Mouse (Mus musculus) hindbrain, embryonic 12.5 days (tissue): ENCODE results near the gene Tnfrsf22. TPM values are rescaled to one million over a fixed set of nuclear protein-coding genes. Genes with fewer than 3 reads are reported as not detected.

ENCODE experiments used
- ATAC-seq: fragments of 200-750 bp; cut with Nextera tagmentation; 2 replicates; pipeline ENCODE4 v1.8.0; 2017; ENCODE audit warnings: moderate TSS enrichment; ENCODE audit not compliant: low FRiP score
- H3K27ac ChIP-seq: fragments of 300-500 bp; sonication (generic); 2 replicates; pipeline ENCODE4 v1.5.1; 2016; ENCODE audit warnings: mild to moderate bottlenecking
- H3K27me3 ChIP-seq: fragments of 300-500 bp; sonication (generic); 2 replicates; pipeline ENCODE4 v1.6.1; 2016; ENCODE audit warnings: mild to moderate bottlenecking
- H3K36me3 ChIP-seq: fragments of 300-500 bp; sonication (generic); 2 replicates; pipeline ENCODE4 v1.6.1; 2016; ENCODE audit warnings: mild to moderate bottlenecking
- H3K4me1 ChIP-seq: fragments of 300-500 bp; sonication (generic); 2 replicates; pipeline ENCODE4 v1.6.1; 2016
- H3K4me2 ChIP-seq: fragments of 300-500 bp; sonication (generic); replicated peaks from 2 replicates; pipeline ENCODE4 v1.6.1; 2016; ENCODE audit warnings: mild to moderate bottlenecking
- H3K4me3 ChIP-seq: fragments of 300-500 bp; sonication (generic); 2 replicates; pipeline ENCODE4 v1.5.1; 2016; ENCODE audit warnings: mild to moderate bottlenecking
- H3K9ac ChIP-seq: fragments of 300-500 bp; sonication (generic); 2 replicates; pipeline ENCODE4 v1.6.1; 2016; ENCODE audit warnings: mild to moderate bottlenecking, moderate library complexity
- H3K9me3 ChIP-seq: fragments of 300-500 bp; sonication (generic); replicated peaks from 2 replicates; pipeline ENCODE4 v1.6.1; 2016; ENCODE audit warnings: mild to moderate bottlenecking
- WGBS: fragments of 180-500 bp; shearing (Covaris S2); methylation state at CpG from one replicate; pipeline ENCODE4 v1.1.7; 2016; 5-methylcytosine and 5-hydroxymethylcytosine counted together
- polyA plus RNA-seq: library from polyadenylated mRNA; unstranded; fragments of >200 nt; fragmentation: Nextera tagmentation; extraction: Ambion mirVana; gene quantifications from 2 replicates; pipeline ENCODE4 v1.2.1, GENCODE M21; 2016

Tnfrsf22 gene
- polyA plus RNA-seq, 1 experiment from 2014 or later: 8.3 TPM

DNA sequence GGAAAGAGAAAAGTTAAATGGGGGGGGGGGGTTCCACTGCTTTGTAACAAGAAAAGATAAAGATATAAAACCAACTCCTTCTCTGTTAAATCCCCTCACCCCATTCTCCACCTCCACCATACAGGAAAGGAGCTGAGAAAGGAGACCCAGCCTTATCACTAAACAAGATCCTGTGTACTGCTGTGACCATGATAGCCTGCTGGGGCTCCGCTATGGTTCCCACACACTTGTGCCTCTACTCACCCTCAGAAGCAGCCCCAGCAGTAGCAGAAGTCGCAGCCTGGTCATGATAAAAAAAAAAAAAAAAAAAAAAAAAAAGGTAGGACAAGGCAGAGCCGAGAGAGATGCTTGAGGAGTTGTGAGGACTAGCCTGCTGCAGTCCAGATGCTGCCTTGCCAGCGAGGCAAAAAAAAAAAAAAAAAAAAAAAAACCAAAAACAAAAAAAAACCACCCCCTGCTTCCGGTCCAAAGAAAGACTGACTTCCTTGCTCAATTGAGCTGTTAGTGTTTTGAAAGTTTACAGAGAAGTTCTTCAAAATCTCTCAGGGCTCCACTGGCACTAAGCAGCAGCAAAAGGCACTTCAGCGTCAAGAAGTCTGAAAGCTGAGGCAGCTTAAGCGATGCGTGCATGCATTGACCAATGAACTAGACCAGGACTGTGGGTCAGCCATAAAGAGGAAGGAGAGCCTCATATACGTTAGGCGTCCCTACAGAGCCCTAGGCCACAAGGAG, 21.7 kb downstream of the Tnfrsf22 start:
- H3K27me3 ChIP-seq: no peaks in the 10 kb centered on the region
- H3K27ac ChIP-seq: no peak overlapping the region
- H3K4me3 ChIP-seq: no peak overlapping the region
- no peak overlapping the region for H3K9ac ChIP-seq
- WGBS: 58% methylated on average over 10 of the region's 10 CpGs
- H3K9me3 ChIP-seq: no peaks in the 10 kb centered on the region
- no peaks in the 10 kb centered on the region for H3K4me1 ChIP-seq
- H3K36me3 ChIP-seq: no peaks in the 10 kb centered on the region
- H3K4me2 ChIP-seq: no peak overlapping the region
- no peak for ATAC-seq

DNA sequence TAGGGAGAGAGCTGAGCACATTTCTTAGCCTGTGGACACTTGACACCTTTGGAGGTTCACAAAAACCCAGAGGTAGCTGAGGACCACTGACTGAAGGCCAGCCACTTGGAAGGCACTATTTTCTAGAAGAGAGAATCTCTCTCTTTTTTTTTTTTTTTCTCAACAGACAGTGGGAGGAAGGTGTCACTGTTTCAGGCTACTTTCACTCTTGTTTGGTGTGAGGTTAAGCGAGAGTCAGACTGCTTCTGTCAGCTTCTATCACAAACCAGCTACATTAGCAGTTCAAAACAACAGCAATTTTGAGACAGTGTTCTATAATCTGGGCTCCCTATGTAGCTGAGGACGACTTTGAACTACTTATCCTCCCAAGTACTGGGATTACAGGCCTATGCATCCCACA, 23.3 kb downstream of the Tnfrsf22 start:
- H3K4me3 ChIP-seq: no peak overlapping the region
- H3K36me3 ChIP-seq: no peaks in the 10 kb centered on the region
- H3K27ac ChIP-seq: no peak overlapping the region
- WGBS: 75% methylated on average over 2 of the region's 2 CpGs
- H3K9ac ChIP-seq: no peak overlapping the region
- H3K4me2 ChIP-seq: no peak overlapping the region
- no peaks in the 10 kb centered on the region for H3K9me3 ChIP-seq
- no peaks in the 10 kb centered on the region for H3K4me1 ChIP-seq
- no peaks in the 10 kb centered on the region for H3K27me3 ChIP-seq
- no peak for ATAC-seq

- Histone ChIP-seq H3K27me3 (no peaks in the 10 kb centered on the region), H3K4me1 (no peaks in the 10 kb centered on the region), H3K4me2 (no peak overlapping the region), H3K9me3 (no peaks in the 10 kb centered on the region), H3K36me3 (no peaks in the 10 kb centered on the region), H3K4me3 (no peak overlapping the region), H3K27ac (no peak overlapping the region), H3K9ac (no peak overlapping the region)
- no peak for ATAC-seq
- 75% methylated on average over 5 of the region's 5 CpGs for WGBS
These were observed 24.3 kb downstream of the Tnfrsf22 start for GRCm38 (mm10) chr7:143625151-143625550.

DNA sequence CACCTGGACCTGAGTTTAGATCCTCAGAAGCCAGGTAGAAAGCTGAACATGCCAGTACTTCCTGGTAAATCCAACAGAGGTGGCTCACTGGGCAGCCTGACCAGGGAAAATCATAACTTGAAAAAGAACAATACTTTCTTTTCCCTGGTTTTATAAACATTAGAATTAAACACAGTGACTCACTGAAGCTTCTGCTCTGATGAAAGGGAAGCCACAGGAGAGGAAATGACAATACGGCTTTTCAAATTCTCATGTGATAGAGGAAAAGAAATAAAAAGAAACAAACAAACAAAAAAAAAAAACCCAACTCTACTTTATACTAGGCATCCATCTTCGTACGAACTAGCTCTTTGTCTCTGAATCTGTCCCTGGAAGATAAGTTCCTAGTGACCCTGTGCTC, 24.9 kb downstream of the Tnfrsf22 start:
- Histone ChIP-seq H3K4me3 (no peak overlapping the region), H3K36me3 (no peaks in the 10 kb centered on the region), H3K4me1 (no peaks in the 10 kb centered on the region), H3K27ac (no peak overlapping the region), H3K4me2 (no peak overlapping the region), H3K9ac (no peak overlapping the region), H3K9me3 (no peaks in the 10 kb centered on the region), H3K27me3 (no peaks in the 10 kb centered on the region)
- WGBS: 87% methylated on average over 3 of the region's 3 CpGs
- ATAC-seq: no peak

DNA sequence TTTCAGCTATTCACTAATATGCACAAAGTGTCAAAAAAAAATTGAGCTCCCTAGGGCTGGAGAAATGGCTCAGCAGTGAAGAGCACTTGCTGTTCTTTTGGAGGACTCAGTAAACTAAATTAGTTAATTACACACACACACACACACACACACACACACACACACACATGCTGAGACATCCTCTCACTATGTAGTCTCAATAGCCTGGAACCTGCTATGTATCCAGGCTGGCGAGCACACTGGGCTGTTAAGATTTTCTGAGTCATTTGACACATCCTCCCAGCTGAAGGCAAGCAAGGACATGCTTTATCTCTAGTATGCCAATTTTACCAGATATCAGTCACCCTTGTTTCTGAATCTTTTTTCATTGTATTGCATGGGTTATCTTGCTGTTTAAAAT, 28.5 kb downstream of the Tnfrsf22 start:
- ATAC-seq: no peak
- H3K9ac ChIP-seq: no peak overlapping the region
- no peaks in the 10 kb centered on the region for H3K9me3 ChIP-seq
- H3K27me3 ChIP-seq: no peaks in the 10 kb centered on the region
- no peak overlapping the region for H3K4me2 ChIP-seq
- H3K27ac ChIP-seq: no peak overlapping the region
- no peaks in the 10 kb centered on the region for H3K4me1 ChIP-seq
- WGBS: 71% methylated on average over 1 of the region's 1 CpGs
- H3K36me3 ChIP-seq: no peaks in the 10 kb centered on the region
- no peak overlapping the region for H3K4me3 ChIP-seq

- no peaks in the 10 kb centered on the region for H3K36me3 ChIP-seq
- H3K4me2 ChIP-seq: no peak overlapping the region
- H3K4me3 ChIP-seq: no peak overlapping the region
- H3K27me3 ChIP-seq: no peaks in the 10 kb centered on the region
- no peak overlapping the region for H3K9ac ChIP-seq
- 74% methylated on average over 9 of the region's 9 CpGs for WGBS
- no peak for ATAC-seq
- H3K9me3 ChIP-seq: no peaks in the 10 kb centered on the region
- no peaks in the 10 kb centered on the region for H3K4me1 ChIP-seq
- no peak overlapping the region for H3K27ac ChIP-seq
These were observed 34.9 kb downstream of the Tnfrsf22 start for GRCm38 (mm10) chr7:143614404-143615135.

DNA sequence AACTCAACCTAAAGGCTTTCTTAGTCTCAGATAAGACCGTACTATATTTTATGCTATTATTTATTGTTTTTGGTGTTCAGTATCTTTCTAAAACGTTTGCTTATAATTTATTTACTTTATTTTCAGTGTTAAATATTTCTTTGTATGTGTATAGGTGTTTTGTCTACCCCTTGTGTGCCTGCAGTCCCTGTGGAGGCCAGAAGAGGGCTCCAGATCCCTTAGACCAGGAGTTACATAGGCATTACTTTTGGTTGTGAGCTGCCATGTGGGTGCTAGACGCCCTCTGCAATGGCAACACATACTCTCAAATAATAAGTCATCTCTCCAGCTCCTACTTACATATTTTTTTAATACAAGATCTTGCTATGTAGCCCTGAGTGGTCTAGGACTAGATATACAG, 37.2 kb downstream of the Tnfrsf22 start:
- H3K27ac ChIP-seq: no peak overlapping the region
- H3K4me3 ChIP-seq: no peak overlapping the region
- H3K4me1 ChIP-seq: no peaks in the 10 kb centered on the region
- ATAC-seq: no peak
- H3K9me3 ChIP-seq: no peaks in the 10 kb centered on the region
- H3K27me3 ChIP-seq: no peaks in the 10 kb centered on the region
- H3K36me3 ChIP-seq: no peaks in the 10 kb centered on the region
- no peak overlapping the region for H3K4me2 ChIP-seq
- H3K9ac ChIP-seq: no peak overlapping the region
- WGBS: 55% methylated on average over 3 of the region's 3 CpGs

DNA sequence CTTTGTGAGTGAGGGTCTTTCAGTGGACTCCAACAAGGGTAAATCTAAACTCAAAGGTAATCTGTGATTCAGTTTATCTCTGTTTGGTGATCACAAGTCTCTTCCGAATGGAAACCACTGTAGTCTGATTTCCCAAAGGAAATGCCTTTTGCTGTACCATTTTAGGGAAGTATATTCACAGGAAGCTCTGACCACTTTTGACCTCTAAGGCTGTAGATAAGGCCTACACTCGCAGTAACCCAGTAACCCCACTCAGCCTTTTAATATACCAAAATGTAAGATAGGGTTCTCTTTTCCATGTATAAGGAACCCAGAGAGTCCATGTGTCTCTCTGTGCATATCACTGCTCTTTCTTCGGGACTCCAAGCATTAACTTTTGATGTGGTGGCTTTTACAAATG, 44.1 kb downstream of the Tnfrsf22 start:
- H3K9ac ChIP-seq: no peak overlapping the region
- no peaks in the 10 kb centered on the region for H3K4me1 ChIP-seq
- H3K27me3 ChIP-seq: no peaks in the 10 kb centered on the region
- no peaks in the 10 kb centered on the region for H3K9me3 ChIP-seq
- 88% methylated on average over 3 of the region's 3 CpGs for WGBS
- no peak overlapping the region for H3K4me2 ChIP-seq
- H3K27ac ChIP-seq: no peak overlapping the region
- no peak for ATAC-seq
- H3K36me3 ChIP-seq: no peaks in the 10 kb centered on the region
- no peak overlapping the region for H3K4me3 ChIP-seq

GRCm38 (mm10) chr7:143604889-143605288, 44.6 kb downstream of the Tnfrsf22 start:
- 72% methylated on average over 2 of the region's 2 CpGs for WGBS

GRCm38 (mm10) chr7:143601705-143602104, 47.8 kb downstream of the Tnfrsf22 start:
- 81% methylated on average over 2 of the region's 2 CpGs for WGBS
- H3K4me2 ChIP-seq: no peak overlapping the region
- no peak for ATAC-seq

More at GRCm38 (mm10) chr7:143604889-143605288, 44.6 kb downstream of the Tnfrsf22 start:
- no peaks in the 10 kb centered on the region for H3K27me3 ChIP-seq
- no peaks in the 10 kb centered on the region for H3K9me3 ChIP-seq
- H3K4me1 ChIP-seq: no peaks in the 10 kb centered on the region
- no peaks in the 10 kb centered on the region for H3K36me3 ChIP-seq
- H3K4me2 ChIP-seq: no peak overlapping the region
- no peak overlapping the region for H3K4me3 ChIP-seq
- ATAC-seq: no peak
- H3K9ac ChIP-seq: no peak overlapping the region
- no peak overlapping the region for H3K27ac ChIP-seq

DNA sequence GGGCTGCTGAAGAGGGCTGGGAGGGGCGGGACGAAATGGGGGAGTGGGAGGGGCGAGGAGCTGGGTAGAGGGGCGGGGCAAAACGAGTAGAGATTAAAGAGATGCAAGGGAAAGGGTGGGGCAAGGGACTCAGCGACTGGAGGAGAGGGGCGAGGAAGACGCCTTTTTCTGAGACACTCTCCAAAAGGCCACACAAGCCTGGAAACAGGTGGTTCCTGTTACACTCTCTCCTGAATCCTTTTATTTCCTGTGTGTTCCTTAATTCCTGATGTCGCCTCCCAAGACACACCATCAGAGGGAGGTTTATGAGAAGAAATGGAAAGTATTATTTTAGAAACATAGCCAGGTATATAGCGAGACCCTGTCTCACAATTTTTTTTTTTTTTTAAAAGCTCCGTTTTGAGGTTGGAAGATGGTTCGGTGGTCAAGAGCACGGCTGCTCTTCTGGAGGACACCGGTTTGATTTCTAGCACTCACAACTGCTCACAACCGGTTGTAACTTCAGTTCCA, 49.2 kb downstream of the Tnfrsf22 start:
- H3K9me3 ChIP-seq: no peaks in the 10 kb centered on the region
- H3K27ac ChIP-seq: no peak overlapping the region
- H3K27me3 ChIP-seq: no peaks in the 10 kb centered on the region
- peaks cover 14% of the 10 kb centered on the region for H3K4me1 ChIP-seq
- WGBS: 9% methylated on average over 15 of the region's 15 CpGs
- peak overlapping the region; percentile 33 for H3K9ac ChIP-seq
- H3K36me3 ChIP-seq: 0 out of 2 replicates have a peak, but pooled peaks cover 8% of the 10 kb centered on the region
- H3K4me2 ChIP-seq: peak overlapping the region; percentile 77
- H3K4me3 ChIP-seq: peak overlapping the region; percentile 75
- no peak for ATAC-seq

More at GRCm38 (mm10) chr7:143601705-143602104, 47.8 kb downstream of the Tnfrsf22 start:
- no peaks in the 10 kb centered on the region for H3K27me3 ChIP-seq
- no peak overlapping the region for H3K27ac ChIP-seq
- H3K4me3 ChIP-seq: no peak overlapping the region
- no peaks in the 10 kb centered on the region for H3K9me3 ChIP-seq
- peaks cover 14% of the 10 kb centered on the region for H3K4me1 ChIP-seq
- no peak overlapping the region for H3K9ac ChIP-seq
- H3K36me3 ChIP-seq: 0 out of 2 replicates have a peak, but pooled peaks cover 4% of the 10 kb centered on the region

GRCm38 (mm10) chr7:143599428-143600230, 49.8 kb downstream of the Tnfrsf22 start, which contains the start of gene Cars:
Gene Cars (minus strand): TSS chr7:143600090.
- 1% methylated on average over 35 of the region's 35 CpGs for WGBS
- Histone ChIP-seq H3K27ac (0 out of 2 replicates have a peak within 1 kb of the TSS, but pooled peaks have one; percentile 64), H3K9ac (peak within 1 kb of the TSS; percentile 88), H3K9me3 (no peaks in the 10 kb centered on the region), H3K4me2 (peak within 1 kb of the TSS; percentile 77), H3K4me3 (peak within 1 kb of the TSS; percentile 75), H3K27me3 (no peaks in the 10 kb centered on the region), H3K4me1 (peaks cover 14% of the 10 kb centered on the region), H3K36me3 (0 out of 2 replicates have a peak, but pooled peaks cover 8% of the 10 kb centered on the region)
- ATAC-seq: peak; percentile 98
